Mouse (Mus musculus) heart, embryonic 13.5 days (tissue): ENCODE results near the gene Pacsin1. TPM values are rescaled to one million over a fixed set of nuclear protein-coding genes. Genes with fewer than 3 reads are reported as not detected.

Experiments used
- ATAC-seq: fragments of 200-750 bp; cut with Nextera tagmentation; 2 replicates; pipeline ENCODE4 v1.8.0; 2017; ENCODE audit warnings: moderate TSS enrichment; ENCODE audit not compliant: insufficient number of reproducible peaks, low FRiP score, low TSS enrichment; ENCODE audit errors: extremely low read depth
- H3K27ac ChIP-seq: fragments of 300-500 bp; sonication (generic); replicated peaks from 2 replicates; pipeline ENCODE4 v1.5.1; 2015; ENCODE audit warnings: moderate library complexity, mild to moderate bottlenecking, inconsistent platforms
- H3K27me3 ChIP-seq: fragments of 300-500 bp; sonication (generic); replicated peaks from 2 replicates; pipeline ENCODE4 v1.6.1; 2015; ENCODE audit warnings: mild to moderate bottlenecking, inconsistent platforms
- H3K36me3 ChIP-seq: fragments of 300-500 bp; sonication (generic); 2 replicates; pipeline ENCODE4 v1.6.1; 2015; ENCODE audit warnings: mild to moderate bottlenecking, inconsistent platforms
- H3K4me1 ChIP-seq: fragments of 300-500 bp; sonication (generic); 2 replicates; pipeline ENCODE4 v1.6.1; 2015; ENCODE audit warnings: inconsistent platforms
- H3K4me2 ChIP-seq: fragments of 300-500 bp; sonication (generic); 2 replicates; pipeline ENCODE4 v1.6.1; 2015; ENCODE audit warnings: inconsistent platforms, mild to moderate bottlenecking, moderate library complexity
- H3K4me3 ChIP-seq: fragments of 300-500 bp; sonication (generic); 2 replicates; pipeline ENCODE4 v1.5.1; 2015; ENCODE audit warnings: moderate library complexity, mild to moderate bottlenecking, inconsistent platforms
- H3K9ac ChIP-seq: fragments of 300-500 bp; sonication (generic); 2 replicates; pipeline ENCODE4 v1.6.1; 2015; ENCODE audit warnings: inconsistent platforms, mild to moderate bottlenecking, moderate library complexity
- H3K9me3 ChIP-seq: fragments of 300-500 bp; sonication (generic); 2 replicates; pipeline ENCODE4 v1.6.1; 2016; ENCODE audit warnings: inconsistent platforms
- WGBS: fragments of 180-500 bp; shearing (Covaris S2); methylation state at CpG from one replicate; pipeline ENCODE4 v1.1.7; 2015; ENCODE audit warnings: mixed read lengths; 5-methylcytosine and 5-hydroxymethylcytosine counted together
- polyA plus RNA-seq: library from polyadenylated mRNA; unstranded; fragments of >200 nt; fragmentation: Nextera tagmentation; extraction: Ambion mirVana; gene quantifications from 2 replicates; pipeline ENCODE4 v1.2.1, GENCODE M21; 2015

Pacsin1 gene
- polyA plus RNA-seq, 1 experiment from 2014 or later: 1.4 TPM

GRCm38 (mm10) chr17:27728770-27729169 is 73.5 kb downstream of the Pacsin1 start, which contains the start of gene Spdef:
TSS of gene Spdef (minus strand) at chr17:27728955.
- no peak within 1 kb of the TSS for H3K9ac ChIP-seq
- H3K36me3 ChIP-seq: no peaks in the 10 kb centered on the region
- H3K27me3 ChIP-seq: peaks cover 30% of the 10 kb centered on the region
- H3K27ac ChIP-seq: no peak within 1 kb of the TSS
- no peak for ATAC-seq
- no peak within 1 kb of the TSS for H3K4me3 ChIP-seq
- H3K4me2 ChIP-seq: no peak within 1 kb of the TSS
- H3K4me1 ChIP-seq: peaks cover 13% of the 10 kb centered on the region
- H3K9me3 ChIP-seq: no peaks in the 10 kb centered on the region
- 68% methylated on average over 10 of the region's 10 CpGs for WGBS

GRCm38 (mm10) chr17:27732152-27732551 is 76.8 kb downstream of the Pacsin1 start:
- Histone ChIP-seq H3K4me2 (no peak overlapping the region), H3K4me3 (no peak overlapping the region), H3K9ac (no peak overlapping the region), H3K36me3 (no peaks in the 10 kb centered on the region), H3K9me3 (no peaks in the 10 kb centered on the region), H3K27ac (no peak overlapping the region), H3K27me3 (peaks cover 9% of the 10 kb centered on the region), H3K4me1 (peaks cover 21% of the 10 kb centered on the region)
- 48% methylated on average over 5 of the region's 5 CpGs for WGBS
- no peak for ATAC-seq

- Histone ChIP-seq H3K36me3 (no peaks in the 10 kb centered on the region), H3K9ac (no peak overlapping the region), H3K4me1 (peaks cover 21% of the 10 kb centered on the region), H3K27ac (no peak overlapping the region), H3K4me3 (no peak overlapping the region), H3K4me2 (no peak overlapping the region), H3K27me3 (peaks cover 9% of the 10 kb centered on the region), H3K9me3 (no peaks in the 10 kb centered on the region)
- 73% methylated on average over 3 of the region's 3 CpGs for WGBS
- no peak for ATAC-seq
Measured at GRCm38 (mm10) chr17:27732694-27733093, 77.4 kb downstream of the Pacsin1 start.

GRCm38 (mm10) chr17:27734344-27735073 is 79.2 kb downstream of the Pacsin1 start:
- H3K27me3 ChIP-seq: peaks cover 9% of the 10 kb centered on the region
- H3K9me3 ChIP-seq: no peaks in the 10 kb centered on the region
- H3K4me3 ChIP-seq: no peak overlapping the region
- peak overlapping the region; percentile 38; the same call in 1 of the 2 replicates for H3K9ac ChIP-seq
- H3K36me3 ChIP-seq: no peaks in the 10 kb centered on the region
- H3K4me1 ChIP-seq: peaks cover 21% of the 10 kb centered on the region
- no peak for ATAC-seq
- H3K27ac ChIP-seq: no peak overlapping the region
- no peak overlapping the region for H3K4me2 ChIP-seq
- 13% methylated on average over 12 of the region's 13 CpGs for WGBS

GRCm38 (mm10) chr17:27740961-27741360 is 85.7 kb downstream of the Pacsin1 start:
- H3K27me3 ChIP-seq: no peaks in the 10 kb centered on the region; the same call in 1 of the 2 replicates
- no peak overlapping the region for H3K9ac ChIP-seq
- no peak overlapping the region for H3K27ac ChIP-seq
- peaks cover 6% of the 10 kb centered on the region for H3K4me1 ChIP-seq
- no peak overlapping the region for H3K4me2 ChIP-seq
- ATAC-seq: no peak
- H3K4me3 ChIP-seq: no peak overlapping the region
- H3K9me3 ChIP-seq: no peaks in the 10 kb centered on the region
- 76% methylated on average over 6 of the region's 6 CpGs for WGBS
- peaks cover 6% of the 10 kb centered on the region; the same call in 1 of the 2 replicates for H3K36me3 ChIP-seq

- no peak overlapping the region for H3K27ac ChIP-seq
- no peak overlapping the region for H3K9ac ChIP-seq
- H3K9me3 ChIP-seq: no peaks in the 10 kb centered on the region
- H3K4me2 ChIP-seq: no peak overlapping the region
- WGBS: 42% methylated on average over 4 of the region's 4 CpGs
- H3K36me3 ChIP-seq: peaks cover 16% of the 10 kb centered on the region; the same call in 1 of the 2 replicates
- ATAC-seq: no peak
- no peak overlapping the region for H3K4me3 ChIP-seq
- no peaks in the 10 kb centered on the region for H3K27me3 ChIP-seq
- H3K4me1 ChIP-seq: peaks cover 11% of the 10 kb centered on the region
Measured at GRCm38 (mm10) chr17:27746446-27746845, 91.1 kb downstream of the Pacsin1 start.

GRCm38 (mm10) chr17:27748123-27748522 is 92.8 kb downstream of the Pacsin1 start:
- Histone ChIP-seq H3K27me3 (no peaks in the 10 kb centered on the region), H3K4me3 (no peak overlapping the region), H3K27ac (no peak overlapping the region), H3K36me3 (peaks cover 32% of the 10 kb centered on the region), H3K4me1 (peaks cover 10% of the 10 kb centered on the region), H3K4me2 (no peak overlapping the region), H3K9me3 (no peaks in the 10 kb centered on the region), H3K9ac (no peak overlapping the region)
- 79% methylated on average over 2 of the region's 2 CpGs for WGBS
- ATAC-seq: no peak

GRCm38 (mm10) chr17:27750451-27750942 is 95.2 kb downstream of the Pacsin1 start:
- Histone ChIP-seq H3K4me3 (no peak overlapping the region), H3K27me3 (no peaks in the 10 kb centered on the region), H3K9me3 (no peaks in the 10 kb centered on the region), H3K27ac (no peak overlapping the region), H3K4me1 (0 out of 2 replicates have a peak, but pooled peaks cover 5% of the 10 kb centered on the region), H3K4me2 (no peak overlapping the region), H3K36me3 (peaks cover 39% of the 10 kb centered on the region), H3K9ac (no peak overlapping the region)
- 86% methylated on average over 6 of the region's 6 CpGs for WGBS
- no peak for ATAC-seq

GRCm38 (mm10) chr17:27751314-27752202 is 96.2 kb downstream of the Pacsin1 start:
- WGBS: 85% methylated on average over 8 of the region's 8 CpGs
- no peaks in the 10 kb centered on the region for H3K27me3 ChIP-seq

GRCm38 (mm10) chr17:27760169-27760568 is 104.9 kb downstream of the Pacsin1 start:
- no peak overlapping the region for H3K4me2 ChIP-seq
- H3K27ac ChIP-seq: no peak overlapping the region
- no peak overlapping the region for H3K9ac ChIP-seq
- peaks cover 28% of the 10 kb centered on the region for H3K36me3 ChIP-seq
- WGBS: 76% methylated on average over 6 of the region's 6 CpGs
- no peaks in the 10 kb centered on the region for H3K27me3 ChIP-seq
- ATAC-seq: no peak
- H3K4me3 ChIP-seq: no peak overlapping the region
- H3K9me3 ChIP-seq: 0 out of 2 replicates have a peak, but pooled peaks cover 6% of the 10 kb centered on the region
- H3K4me1 ChIP-seq: peaks cover 20% of the 10 kb centered on the region

More at GRCm38 (mm10) chr17:27751314-27752202, 96.2 kb downstream of the Pacsin1 start:
- Histone ChIP-seq H3K4me3 (no peak overlapping the region), H3K9ac (no peak overlapping the region), H3K27ac (no peak overlapping the region), H3K4me1 (0 out of 2 replicates have a peak, but pooled peaks cover 5% of the 10 kb centered on the region), H3K36me3 (peaks cover 41% of the 10 kb centered on the region), H3K9me3 (no peaks in the 10 kb centered on the region), H3K4me2 (no peak overlapping the region)
- ATAC-seq: no peak
